Mouse (Mus musculus) duodenum, adult 2 months (tissue): ENCODE results near the gene Pnn. TPM values are rescaled to one million over a fixed set of nuclear protein-coding genes. Genes with fewer than 3 reads are reported as not detected.

Source experiments
- polyA plus RNA-seq: library from polyadenylated mRNA; depleted of rRNA; stranded (reverse); fragments of >200 nt; gene quantifications from 2 replicates; pipeline ENCODE4 v1.2.3, GENCODE M21; 2012; ENCODE audit warnings: low replicate concordance; rRNA removed

Pnn gene
- polyA plus RNA-seq = 4.4 and 6.6 TPM in 2 replicates

GRCm38 (mm10) chr12:59066448-59067077, at the start of gene Pnn:
Gene Pnn, plus strand, starts transcription at chr12:59066884.

GRCm38 (mm10) chr12:59060993-59061595, 5.6 kb upstream of the Pnn start, which contains the start of gene Trappc6b:
Gene Trappc6b, minus strand, starts transcription at chr12:59061472.

GRCm38 (mm10) chr12:59095104-59096025, 28.7 kb downstream of the Pnn start, which contains the start of gene Mia2:
Gene Mia2, plus strand, starts transcription at chr12:59095799.

Other genes starting within 250 kb of the Pnn start
- 17.7 and 18.4 TPM in 2 replicates for gene Sec23a, start 54.9 kb upstream of the Pnn start, polyA plus RNA-seq
- 1.1 and 1.3 TPM in 2 replicates for gene Gemin2, start 53.5 kb upstream of the Pnn start, polyA plus RNA-seq
- 35.2 and 59.2 TPM in 2 replicates for gene Trappc6b, start 5.4 kb upstream of the Pnn start, polyA plus RNA-seq
- 45.8 and 47.5 TPM in 2 replicates for gene Mia2, start 28.9 kb downstream of the Pnn start, polyA plus RNA-seq
- gene Fbxo33, start 152.8 kb downstream of the Pnn start, polyA plus RNA-seq = 2.6 and 2.7 TPM in 2 replicates